Mouse (Mus musculus) yolk sac, embryonic 10.5 days (tissue): ENCODE measurements at regions not wholly inside any gene's neighbourhood (a gene's known extent, or its start where the extent isn't known, plus 50 kb on each side); places are given as distances from the start of the nearest gene placed in this dataset.
A peak's percentile ranks its signal among the peaks of the same experiment; 100 is the strongest.
"Not testable (repeated sequence)": the region's sequence is repeated elsewhere in the genome, so short reads cannot be mapped to it uniquely, and the experiment has no call there.

Experiments
- DNase-seq: peaks from one replicate; pipeline ENCODE4 v3.0.0-alpha.2; 2017; ENCODE audit warnings: low spot score

GRCm38 (mm10) chr12:18606126-18606525 lies 91.8 kb downstream of the 5730507C01Rik start:
- DNase-seq = not testable (repeated sequence)

- DNase-seq = peak; percentile 87
These were observed 95.5 kb downstream of the 5730507C01Rik start for GRCm38 (mm10) chr12:18609835-18610234.

- not testable (repeated sequence) for DNase-seq
These were observed 96.3 kb downstream of the 5730507C01Rik start for GRCm38 (mm10) chr12:18610581-18610980.
